Mouse (Mus musculus) myocyte (in vitro differentiated cells): ENCODE data around the gene Mrpl37. TPM values are rescaled to one million over a fixed set of nuclear protein-coding genes. Genes with fewer than 3 reads are reported as not detected.

Experiments
- H3K27me3 ChIP-seq: one replicate; pipeline ENCODE4 v1.6.1; 2011; ENCODE audit not compliant: control insufficient read depth, insufficient read depth, insufficient read length
- H3K36me3 ChIP-seq: one replicate; pipeline ENCODE4 v1.6.1; 2011; ENCODE audit not compliant: control insufficient read depth, insufficient read depth
- H3K4me2 ChIP-seq: one replicate; pipeline ENCODE4 v1.6.1; 2011; ENCODE audit warnings: low read depth, control low read depth
- H3K4me3 ChIP-seq: one replicate; pipeline ENCODE4 v1.5.1; 2011; ENCODE audit warnings: mild to moderate bottlenecking, control low read depth, moderate library complexity
- H3K79me2 ChIP-seq: one replicate; pipeline ENCODE4 v1.6.1; 2011; ENCODE audit not compliant: control insufficient read depth, insufficient read depth
- H3ac ChIP-seq: one replicate; pipeline ENCODE4 v1.6.1; 2011; ENCODE audit not compliant: control insufficient read depth, insufficient read length
- CEBPB ChIP-seq: IDR thresholded peaks from 2 replicates; pipeline ENCODE4 v1.6.1; 2011; ENCODE audit warnings: mild to moderate bottlenecking, moderate library complexity; ENCODE audit not compliant: poor library complexity, insufficient read depth, severe bottlenecking
- E2F4 ChIP-seq: IDR thresholded peaks from one replicate; pipeline ENCODE4 v1.6.1; 2011; ENCODE audit warnings: mild to moderate bottlenecking, control low read depth, moderate library complexity; ENCODE audit not compliant: insufficient read depth
- MAX ChIP-seq: IDR thresholded peaks from one replicate; pipeline ENCODE4 v1.6.1; 2011; ENCODE audit warnings: low read depth, mild to moderate bottlenecking, control low read depth
- MYOD1 ChIP-seq, 3 experiments: IDR thresholded peaks; one replicate each; pipeline ENCODE4 v1.6.1; 2011; ENCODE audit warnings: control low read depth in 2 of 3, low read depth in 2 of 3, mild to moderate bottlenecking in 2 of 3, moderate library complexity in 1 of 3; ENCODE audit not compliant: insufficient read length in 2 of 3, control insufficient read depth in 1 of 3
- MYOG ChIP-seq, 3 experiments: IDR thresholded peaks; one replicate each; pipeline ENCODE4 v1.6.1; 2011; ENCODE audit warnings: control low read depth in 2 of 3, low read depth in 2 of 3, mild to moderate bottlenecking in 2 of 3; ENCODE audit not compliant: insufficient read length in 2 of 3, control insufficient read depth in 1 of 3, insufficient read depth in 1 of 3
- POLR2A ChIP-seq: IDR thresholded peaks from one replicate; pipeline ENCODE4 v1.6.1; 2011; ENCODE audit warnings: low read depth, mild to moderate bottlenecking, control low read depth, moderate library complexity; ENCODE audit not compliant: insufficient read length
- POLR2AphosphoS2 ChIP-seq: IDR thresholded peaks from one replicate; pipeline ENCODE4 v1.6.1; 2011; ENCODE audit warnings: low read depth, control low read depth; ENCODE audit not compliant: insufficient read length
- REST ChIP-seq: IDR thresholded peaks from one replicate; pipeline ENCODE4 v1.6.1; 2011; ENCODE audit warnings: mild to moderate bottlenecking, control low read depth, moderate library complexity; ENCODE audit not compliant: insufficient read depth, insufficient read length
- SRF ChIP-seq: IDR thresholded peaks from one replicate; pipeline ENCODE4 v1.6.1; 2011; ENCODE audit warnings: low read depth; ENCODE audit not compliant: control insufficient read depth, insufficient read length
- TCF12 ChIP-seq: IDR thresholded peaks from one replicate; pipeline ENCODE4 v1.6.1; 2011; ENCODE audit warnings: mild to moderate bottlenecking, control low read depth; ENCODE audit not compliant: poor library complexity, insufficient read depth, severe bottlenecking
- TCF3 ChIP-seq: IDR thresholded peaks from one replicate; pipeline ENCODE4 v1.6.1; 2011; ENCODE audit warnings: low read depth, control low read depth; ENCODE audit not compliant: insufficient read length
- USF1 ChIP-seq: IDR thresholded peaks from one replicate; pipeline ENCODE4 v1.6.1; 2011; ENCODE audit warnings: low read depth, mild to moderate bottlenecking, control low read depth, moderate library complexity
- polyA plus RNA-seq: library from polyadenylated mRNA; unstranded; fragments of >200 nt; fragmentation: generic; extraction: Trizol; gene quantifications from one replicate; pipeline ENCODE4 v1.2.1, GENCODE M21; 2012; ENCODE audit warnings: missing spikeins

Mrpl37 gene
- polyA plus RNA-seq, 1 experiment, result 87.5 TPM

- no peak overlapping the region for H3ac ChIP-seq
- H3K36me3 ChIP-seq, result peaks cover 11% of the 10 kb centered on the region
- H3K79me2 ChIP-seq, result no peaks in the 10 kb centered on the region
- H3K4me3 ChIP-seq, result no peak overlapping the region
- H3K27me3 ChIP-seq, result no peaks in the 10 kb centered on the region
- H3K4me2 ChIP-seq, result no peak overlapping the region
- TF ChIP-seq TCF12, result no peak
- no peak for TF ChIP-seq MAX
- TF ChIP-seq TCF3, result no peak
- TF ChIP-seq POLR2AphosphoS2, result no peak
- no peak for TF ChIP-seq SRF
- TF ChIP-seq USF1, result no peak
- no peak for TF ChIP-seq E2F4
- no peak for TF ChIP-seq MYOG (IDR thresholded peaks at IDR 0.05; ENCODE audit: control insufficient read depth in 1 of 3, insufficient read depth in 1 of 3, insufficient read length in 2 of 3, low read depth in 2 of 3)
- no peak for TF ChIP-seq REST
- TF ChIP-seq POLR2A, result no peak
- no peak for TF ChIP-seq CEBPB
- no peak for TF ChIP-seq MYOD1 (IDR thresholded peaks at IDR 0.05; ENCODE audit: control insufficient read depth in 1 of 3, insufficient read length in 2 of 3, low read depth in 2 of 3)
These were observed 27.4 kb downstream of the Mrpl37 start for GRCm38 (mm10) chr4:107039270-107039669.

GRCm38 (mm10) chr4:107038303-107038702 lies 28.4 kb downstream of the Mrpl37 start:
- Histone ChIP-seq H3K4me3 (no peak overlapping the region), H3K79me2 (no peaks in the 10 kb centered on the region), H3ac (no peak overlapping the region), H3K27me3 (no peaks in the 10 kb centered on the region), H3K4me2 (no peak overlapping the region), H3K36me3 (peaks cover 15% of the 10 kb centered on the region)
- no peak for TF ChIP-seq USF1
- TF ChIP-seq POLR2AphosphoS2, result no peak
- TF ChIP-seq MYOG (IDR thresholded peaks at IDR 0.05; ENCODE audit: control insufficient read depth in 1 of 3, insufficient read depth in 1 of 3, insufficient read length in 2 of 3, low read depth in 2 of 3), result no peak

- H3K36me3 ChIP-seq, result peaks cover 24% of the 10 kb centered on the region
- no peak overlapping the region for H3ac ChIP-seq
These were observed 29.7 kb downstream of the Mrpl37 start for GRCm38 (mm10) chr4:107036985-107037384.

GRCm38 (mm10) chr4:107035689-107036088 lies 31.0 kb downstream of the Mrpl37 start:
- no peak for TF ChIP-seq CEBPB
- TF ChIP-seq TCF3, result no peak
- TF ChIP-seq E2F4, result no peak
- TF ChIP-seq SRF, result no peak
- TF ChIP-seq POLR2AphosphoS2, result no peak
- no peak for TF ChIP-seq MAX
- no peak for TF ChIP-seq MYOG (IDR thresholded peaks at IDR 0.05; ENCODE audit: control insufficient read depth in 1 of 3, insufficient read depth in 1 of 3, insufficient read length in 2 of 3, low read depth in 2 of 3)
- no peak for TF ChIP-seq TCF12
- TF ChIP-seq MYOD1 (IDR thresholded peaks at IDR 0.05; ENCODE audit: control insufficient read depth in 1 of 3, insufficient read length in 2 of 3, low read depth in 2 of 3), result no peak
- TF ChIP-seq POLR2A, result no peak
- no peak for TF ChIP-seq USF1
- TF ChIP-seq REST, result no peak
- Histone ChIP-seq H3K79me2 (no peaks in the 10 kb centered on the region), H3ac (no peak overlapping the region), H3K27me3 (no peaks in the 10 kb centered on the region), H3K4me3 (no peak overlapping the region), H3K36me3 (peaks cover 18% of the 10 kb centered on the region), H3K4me2 (no peak overlapping the region)

More at GRCm38 (mm10) chr4:107036985-107037384, 29.7 kb downstream of the Mrpl37 start:
- Histone ChIP-seq H3K4me2 (no peak overlapping the region), H3K27me3 (no peaks in the 10 kb centered on the region), H3K79me2 (no peaks in the 10 kb centered on the region), H3K4me3 (no peak overlapping the region)
- no peak for TF ChIP-seq TCF12
- TF ChIP-seq SRF, result no peak
- no peak for TF ChIP-seq REST
- TF ChIP-seq POLR2A, result no peak
- TF ChIP-seq MYOD1 (IDR thresholded peaks at IDR 0.05; ENCODE audit: control insufficient read depth in 1 of 3, insufficient read length in 2 of 3, low read depth in 2 of 3), result no peak
- no peak for TF ChIP-seq MYOG (IDR thresholded peaks at IDR 0.05; ENCODE audit: control insufficient read depth in 1 of 3, insufficient read depth in 1 of 3, insufficient read length in 2 of 3, low read depth in 2 of 3)
- TF ChIP-seq MAX, result no peak
- no peak for TF ChIP-seq POLR2AphosphoS2

GRCm38 (mm10) chr4:107026451-107026850 lies 40.2 kb downstream of the Mrpl37 start:
- TF ChIP-seq SRF, result no peak
- Histone ChIP-seq H3ac (no peak overlapping the region), H3K79me2 (peaks cover 6% of the 10 kb centered on the region), H3K4me2 (no peak overlapping the region), H3K27me3 (no peaks in the 10 kb centered on the region), H3K4me3 (no peak overlapping the region), H3K36me3 (peaks cover 3% of the 10 kb centered on the region)
